Mouse (Mus musculus) liver, embryonic 14.5 days (tissue): Measurements from ENCODE around the gene Gbf1.

ENCODE experiments used
- CTCF ChIP-seq: IDR thresholded peaks from 2 replicates; pipeline ENCODE4 v1.5.1; 2016; ENCODE audit warnings: antibody characterized with exemption, low read depth, control low read depth
- EP300 ChIP-seq: IDR thresholded peaks from 2 replicates; pipeline ENCODE4 v1.6.1; 2016; ENCODE audit warnings: antibody characterized with exemption, low read depth

DNA sequence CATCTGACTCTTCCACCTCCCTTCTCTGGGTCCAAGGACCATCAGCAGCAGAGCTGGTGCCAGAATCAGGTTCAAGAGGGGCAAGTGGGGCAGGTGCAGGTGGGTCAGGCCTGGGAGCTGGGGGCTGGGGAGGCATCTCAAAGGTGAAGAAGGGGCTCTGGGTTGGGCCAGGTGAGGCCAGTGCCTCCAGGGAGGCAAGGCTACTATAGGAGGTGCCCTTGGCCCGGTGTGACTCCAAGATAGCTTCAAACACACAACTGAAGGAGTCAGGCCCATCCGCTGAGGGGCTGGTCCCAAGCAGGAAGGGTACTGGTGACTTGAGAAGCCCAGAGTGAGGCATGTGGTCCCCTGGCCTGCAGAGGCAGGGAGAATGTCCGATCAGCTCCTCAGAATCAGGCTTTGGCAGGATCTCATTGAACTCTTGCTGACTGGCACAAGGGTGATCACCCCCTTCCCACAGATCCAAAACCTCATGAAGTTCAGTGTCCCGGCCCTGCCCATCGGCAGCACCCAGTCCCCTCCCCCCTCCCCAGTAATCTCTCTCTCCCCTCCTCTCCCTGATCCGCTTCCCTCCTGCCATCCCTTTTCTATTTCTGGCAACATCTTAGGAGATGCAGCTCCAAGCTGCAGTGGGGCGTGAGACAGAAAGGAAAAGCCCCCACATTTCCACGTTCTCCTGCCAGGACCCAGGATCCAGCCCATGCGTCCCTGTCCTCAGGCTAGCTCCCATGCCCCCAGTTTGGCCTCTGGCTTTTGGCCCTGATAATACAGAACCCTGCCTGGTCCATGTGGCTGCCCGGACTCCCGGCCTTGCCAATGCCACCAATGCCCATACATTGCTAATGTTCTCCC, 170.1 kb downstream of the Gbf1 start:
- TF ChIP-seq CTCF = no peak
- no peak for TF ChIP-seq EP300
